Mouse (Mus musculus) midbrain, embryonic 11.5 days (tissue): ENCODE measurements around the gene Gon7. TPM values are rescaled to one million over a fixed set of nuclear protein-coding genes. Genes with fewer than 3 reads are reported as not detected.
A peak's percentile ranks its signal among the peaks of the same experiment; 100 is the strongest.

ENCODE experiments used
- ATAC-seq: fragments of 200-750 bp; cut with Nextera tagmentation; 2 replicates; pipeline ENCODE4 v1.8.0; 2017; ENCODE audit warnings: moderate TSS enrichment, moderate library complexity; ENCODE audit not compliant: low FRiP score
- DNase-seq: peaks from one replicate; pipeline ENCODE4 v3.0.0; 2015; ENCODE audit warnings: low spot score; ENCODE audit errors: missing footprints
- H3K27ac ChIP-seq: fragments of 300-500 bp; sonication (generic); 2 replicates; pipeline ENCODE4 v1.5.1; 2014; ENCODE audit warnings: low read depth, low read length
- H3K27me3 ChIP-seq: fragments of 300-500 bp; sonication (generic); 2 replicates; pipeline ENCODE4 v1.6.1; 2014; ENCODE audit warnings: mild to moderate bottlenecking, low read length, moderate library complexity, mixed read lengths; ENCODE audit not compliant: control insufficient read depth, insufficient read depth
- H3K36me3 ChIP-seq: fragments of 300-500 bp; sonication (generic); 2 replicates; pipeline ENCODE4 v1.6.1; 2014; ENCODE audit warnings: mild to moderate bottlenecking, low read length, moderate library complexity, mixed read lengths; ENCODE audit not compliant: control insufficient read depth, insufficient read depth
- H3K4me1 ChIP-seq: fragments of 300-500 bp; sonication (generic); 2 replicates; pipeline ENCODE4 v1.6.1; 2014; ENCODE audit warnings: low read length; ENCODE audit not compliant: control insufficient read depth, insufficient read depth
- H3K4me2 ChIP-seq: fragments of 300-500 bp; sonication (generic); 2 replicates; pipeline ENCODE4 v1.6.1; 2014; ENCODE audit warnings: mild to moderate bottlenecking, moderate library complexity
- H3K4me3 ChIP-seq: fragments of 300-500 bp; sonication (generic); 2 replicates; pipeline ENCODE4 v1.5.1; 2014; ENCODE audit warnings: low read depth, low read length
- H3K9ac ChIP-seq: fragments of 300-500 bp; sonication (generic); 2 replicates; pipeline ENCODE4 v1.6.1; 2014; ENCODE audit warnings: low read length
- H3K9me3 ChIP-seq: fragments of 300-500 bp; sonication (generic); 2 replicates; pipeline ENCODE4 v1.6.1; 2016; ENCODE audit warnings: low read length; ENCODE audit not compliant: control insufficient read depth
- WGBS: fragments of 180-500 bp; shearing (Covaris S2); extraction: QIAGEN DNeasy Blood & Tissue Kit; methylation state at CpG from one replicate; pipeline ENCODE4 v1.1.7; 2014; 5-methylcytosine and 5-hydroxymethylcytosine counted together
- polyA plus RNA-seq: library from polyadenylated mRNA; unstranded; fragments of >200 nt; fragmentation: Nextera tagmentation; extraction: Ambion mirVana; gene quantifications from 2 replicates; pipeline ENCODE4 v1.2.1, GENCODE M21; 2014

Gene Gon7
- polyA plus RNA-seq, 1 experiment from 2014 or later: 47.7 TPM

- no peak overlapping the region for H3K4me3 ChIP-seq
- H3K4me2 ChIP-seq: no peak overlapping the region
- DNase-seq: no peak
- peaks cover 10% of the 10 kb centered on the region for H3K4me1 ChIP-seq
- H3K36me3 ChIP-seq: 0 out of 2 replicates have a peak, but pooled peaks cover 3% of the 10 kb centered on the region
- H3K27me3 ChIP-seq: no peaks in the 10 kb centered on the region
- no peak for ATAC-seq
- no peak overlapping the region for H3K9ac ChIP-seq
- no peaks in the 10 kb centered on the region for H3K9me3 ChIP-seq
- H3K27ac ChIP-seq: no peak overlapping the region
- 93% methylated on average over 3 of the region's 3 CpGs for WGBS
Observed at GRCm38 (mm10) chr12:102748256-102748655, 9.3 kb downstream of the Gon7 start.

GRCm38 (mm10) chr12:102744839-102745238, 12.8 kb downstream of the Gon7 start:
- H3K36me3 ChIP-seq: peaks cover 7% of the 10 kb centered on the region; the same call in 1 of the 2 replicates
- H3K4me2 ChIP-seq: peak overlapping the region; percentile 88; the same call in 1 of the 2 replicates
- H3K4me1 ChIP-seq: peaks cover 16% of the 10 kb centered on the region
- 70% methylated on average over 6 of the region's 6 CpGs for WGBS
- H3K27ac ChIP-seq: no peak overlapping the region
- DNase-seq (no peak), ATAC-seq (no peak)
- no peaks in the 10 kb centered on the region for H3K9me3 ChIP-seq
- H3K9ac ChIP-seq: no peak overlapping the region
- H3K27me3 ChIP-seq: no peaks in the 10 kb centered on the region
- no peak overlapping the region; the same call in 1 of the 2 replicates for H3K4me3 ChIP-seq

GRCm38 (mm10) chr12:102743589-102744574, 13.7 kb downstream of the Gon7 start, which contains the start of the genes Moap1 and Tmem251:
Gene Moap1 (minus strand): TSS chr12:102743661.
Gene Tmem251 (plus strand): TSS chr12:102743762.
- Histone ChIP-seq H3K4me2 (peak within 1 kb of the TSS; percentile 88), H3K27me3 (no peaks in the 10 kb centered on the region), H3K4me1 (peaks cover 16% of the 10 kb centered on the region), H3K4me3 (peak within 1 kb of the TSS; percentile 83), H3K36me3 (peaks cover 7% of the 10 kb centered on the region; the same call in 1 of the 2 replicates), H3K9me3 (no peaks in the 10 kb centered on the region), H3K9ac (peak within 1 kb of the TSS; percentile 80), H3K27ac (peak within 1 kb of the TSS; percentile 78)
- WGBS: under 1% methylated on average over 60 of the region's 63 CpGs
- ATAC-seq (peak; percentile 98), DNase-seq (peak; percentile 99)

GRCm38 (mm10) chr12:102743036-102743588, 14.5 kb downstream of the Gon7 start:
- Histone ChIP-seq H3K9me3 (no peaks in the 10 kb centered on the region), H3K9ac (peak overlapping the region; percentile 80), H3K4me1 (peaks cover 16% of the 10 kb centered on the region), H3K27me3 (no peaks in the 10 kb centered on the region), H3K36me3 (peaks cover 4% of the 10 kb centered on the region; the same call in 1 of the 2 replicates), H3K27ac (peak overlapping the region; percentile 78), H3K4me2 (peak overlapping the region; percentile 88), H3K4me3 (peak overlapping the region; percentile 83)
- DNase-seq (no peak), ATAC-seq (peak; percentile 46)
- WGBS: under 1% methylated on average over 33 of the region's 33 CpGs

GRCm38 (mm10) chr12:102742056-102742455, 15.5 kb downstream of the Gon7 start:
- no peaks in the 10 kb centered on the region for H3K27me3 ChIP-seq
- peaks cover 4% of the 10 kb centered on the region; the same call in 1 of the 2 replicates for H3K36me3 ChIP-seq
- H3K9ac ChIP-seq: no peak overlapping the region
- H3K4me2 ChIP-seq: no peak overlapping the region
- 93% methylated on average over 7 of the region's 7 CpGs for WGBS
- ATAC-seq (no peak), DNase-seq (no peak)
- H3K4me1 ChIP-seq: peaks cover 16% of the 10 kb centered on the region
- no peak overlapping the region for H3K27ac ChIP-seq
- no peaks in the 10 kb centered on the region for H3K9me3 ChIP-seq
- H3K4me3 ChIP-seq: no peak overlapping the region

GRCm38 (mm10) chr12:102740285-102740684, 17.3 kb downstream of the Gon7 start:
- Histone ChIP-seq H3K27me3 (no peaks in the 10 kb centered on the region), H3K36me3 (peaks cover 4% of the 10 kb centered on the region; the same call in 1 of the 2 replicates), H3K27ac (no peak overlapping the region), H3K4me3 (no peak overlapping the region), H3K4me1 (peaks cover 16% of the 10 kb centered on the region), H3K9ac (no peak overlapping the region), H3K9me3 (no peaks in the 10 kb centered on the region), H3K4me2 (no peak overlapping the region)
- 73% methylated on average over 3 of the region's 3 CpGs for WGBS
- no peak for DNase-seq
- ATAC-seq: no peak

- Histone ChIP-seq H3K9me3 (no peaks in the 10 kb centered on the region), H3K27ac (no peak overlapping the region), H3K4me1 (peaks cover 7% of the 10 kb centered on the region), H3K4me3 (no peak overlapping the region), H3K36me3 (peaks cover 4% of the 10 kb centered on the region; the same call in 1 of the 2 replicates), H3K4me2 (no peak overlapping the region), H3K27me3 (no peaks in the 10 kb centered on the region), H3K9ac (no peak overlapping the region)
- DNase-seq (no peak), ATAC-seq (no peak)
- 83% methylated on average over 5 of the region's 5 CpGs for WGBS
Observed at GRCm38 (mm10) chr12:102739096-102739495, 18.5 kb downstream of the Gon7 start.

- no peak for ATAC-seq
- no peak overlapping the region for H3K27ac ChIP-seq
- no peaks in the 10 kb centered on the region for H3K27me3 ChIP-seq
- no peak overlapping the region for H3K4me2 ChIP-seq
- H3K9me3 ChIP-seq: no peaks in the 10 kb centered on the region
- no peaks in the 10 kb centered on the region for H3K36me3 ChIP-seq
- peaks cover 15% of the 10 kb centered on the region; the same call in 1 of the 2 replicates for H3K4me1 ChIP-seq
- no peak overlapping the region for H3K4me3 ChIP-seq
- H3K9ac ChIP-seq: no peak overlapping the region
- DNase-seq: peak; percentile 97
- WGBS: 18% methylated on average over 4 of the region's 5 CpGs
Observed at GRCm38 (mm10) chr12:102733381-102733780, 24.2 kb downstream of the Gon7 start.
